Mouse (Mus musculus) erythroblast, adult 5-6 weeks (primary cell): ENCODE measurements around the gene Slmap. TPM values are rescaled to one million over a fixed set of nuclear protein-coding genes. Genes with fewer than 3 reads are reported as not detected.

Experiments used
- ATAC-seq: replicated peaks from 2 replicates; pipeline ENCODE4 v1.8.0; 2016; ENCODE audit warnings: moderate number of reproducible peaks, mild to moderate bottlenecking, moderate TSS enrichment, inconsistent platforms; ENCODE audit not compliant: poor library complexity, low FRiP score, severe bottlenecking
- total RNA-seq, 2 experiments: library from RNA; stranded (forward) in 1 of 2; stranded (reverse) in 1 of 2; fragments of 150-400 nt in 1 of 2; fragments of 200-764, 138-1000 nt in 1 of 2; gene quantifications; 2 replicates each; pipeline versions ENCODE4 v1.2.3 to v1.2.4; 2015 to 2017; ENCODE audit warnings: low replicate concordance in 2 of 2

Slmap gene
- total RNA-seq, 2 experiments from 2014 or later = 22.1 to 27.9 TPM

DNA sequence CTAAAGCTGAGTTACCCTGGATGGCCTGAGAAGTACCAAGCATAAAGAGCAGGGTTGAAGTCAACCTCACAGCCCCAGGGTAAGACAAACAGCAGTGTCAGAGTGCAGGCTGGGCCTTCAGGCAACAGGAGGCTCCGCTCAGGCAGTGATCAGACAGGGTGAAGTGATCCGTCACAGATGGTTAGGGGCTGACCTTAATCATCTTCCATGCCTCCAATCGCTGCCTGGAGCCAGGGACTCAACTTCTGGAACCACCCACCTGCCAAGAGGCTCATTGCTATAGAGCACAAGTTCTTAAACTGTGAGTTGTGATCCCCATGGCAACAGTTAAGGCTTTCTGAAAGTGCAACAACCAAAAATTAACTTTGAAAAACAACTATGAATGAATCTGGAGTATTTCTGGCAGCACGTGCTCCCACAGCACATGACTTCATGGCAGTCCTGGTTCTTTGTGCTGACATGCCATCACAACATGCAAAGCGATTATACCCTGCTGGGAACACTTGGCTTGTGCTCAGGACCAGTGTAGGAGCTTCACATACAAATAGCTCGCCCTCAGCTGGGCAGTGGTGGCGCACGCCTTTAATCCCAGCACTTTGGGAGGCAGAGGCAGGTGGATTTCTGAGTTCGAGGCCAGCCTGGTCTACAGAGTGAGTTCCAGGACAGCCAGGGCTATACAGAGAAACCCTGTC, 46.3 kb downstream of the Slmap start:
- ATAC-seq = no peak

DNA sequence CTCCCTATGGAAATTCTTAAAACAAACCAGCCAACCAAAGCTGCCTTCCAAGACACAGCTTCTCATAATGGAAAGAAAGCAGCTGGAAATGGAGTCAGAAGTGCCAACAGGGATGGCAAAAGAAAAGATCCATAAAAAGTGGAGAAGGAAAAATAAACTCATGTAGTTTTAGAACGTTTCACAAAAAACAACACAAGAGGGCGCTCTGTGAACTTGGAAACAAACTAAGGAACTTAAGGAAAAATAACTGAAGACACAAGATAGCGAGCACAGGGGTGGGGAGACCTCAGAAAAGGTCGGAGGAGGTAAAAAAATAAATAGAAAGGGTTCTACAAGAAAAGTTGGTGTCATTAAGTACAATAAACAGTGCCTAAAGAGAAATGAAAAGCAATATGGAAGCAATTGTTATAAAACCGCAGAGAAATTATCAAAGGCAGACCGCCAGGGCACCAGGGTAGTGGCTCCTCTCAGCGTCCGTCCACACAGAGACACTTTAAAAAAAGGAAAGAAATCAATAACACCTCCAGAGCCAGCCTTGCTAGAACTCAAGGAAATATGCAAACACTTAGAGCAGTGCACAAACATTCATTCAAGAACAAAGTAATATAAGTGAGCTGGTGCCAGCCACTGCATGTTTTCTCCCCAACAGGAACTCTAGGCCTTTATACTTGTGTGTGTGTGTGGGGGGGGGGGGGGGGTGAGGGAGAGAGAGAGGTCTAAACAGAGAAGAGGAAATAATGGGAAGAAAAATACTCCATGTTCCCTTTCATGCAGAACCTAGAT, 48.1 kb downstream of the Slmap start:
- ATAC-seq = no peak

DNA sequence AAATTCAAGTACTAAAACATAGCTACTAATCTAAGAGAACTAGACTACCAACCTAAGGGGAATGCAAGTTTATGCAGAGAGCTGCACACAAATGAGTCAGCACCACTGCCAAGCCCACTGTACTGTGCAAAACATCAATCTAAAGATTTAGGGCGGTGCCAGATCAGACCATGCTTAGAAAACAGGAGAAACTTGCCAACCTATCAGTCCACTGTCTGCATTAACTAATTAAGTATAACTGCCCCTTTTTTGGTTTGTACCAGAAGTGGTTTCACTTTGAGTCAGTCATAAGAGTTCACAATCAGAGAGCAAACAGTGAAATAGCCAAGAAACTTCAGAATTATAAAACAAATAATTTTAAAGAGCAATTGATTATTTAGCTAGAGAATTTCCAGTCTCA, 53.3 kb downstream of the Slmap start:
- no peak for ATAC-seq

DNA sequence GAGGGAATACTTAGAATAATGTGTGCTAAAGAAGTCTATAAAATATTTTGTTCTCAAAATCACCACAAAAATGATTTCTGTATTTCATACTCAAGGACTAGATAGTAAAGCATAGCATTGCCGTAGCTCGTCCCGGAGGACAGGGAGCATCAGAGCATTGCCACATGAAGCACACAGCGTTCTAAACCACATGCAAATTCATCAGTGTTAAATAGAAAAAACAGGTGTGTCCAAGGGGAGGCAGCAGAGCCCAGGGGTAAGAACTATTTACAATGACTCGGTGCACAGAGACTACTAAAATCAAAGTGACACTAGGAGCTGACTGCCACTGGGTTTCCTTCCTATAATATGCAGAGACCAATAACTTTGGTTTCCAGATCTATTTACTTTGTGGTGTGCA, 57.0 kb downstream of the Slmap start:
- ATAC-seq = no peak

DNA sequence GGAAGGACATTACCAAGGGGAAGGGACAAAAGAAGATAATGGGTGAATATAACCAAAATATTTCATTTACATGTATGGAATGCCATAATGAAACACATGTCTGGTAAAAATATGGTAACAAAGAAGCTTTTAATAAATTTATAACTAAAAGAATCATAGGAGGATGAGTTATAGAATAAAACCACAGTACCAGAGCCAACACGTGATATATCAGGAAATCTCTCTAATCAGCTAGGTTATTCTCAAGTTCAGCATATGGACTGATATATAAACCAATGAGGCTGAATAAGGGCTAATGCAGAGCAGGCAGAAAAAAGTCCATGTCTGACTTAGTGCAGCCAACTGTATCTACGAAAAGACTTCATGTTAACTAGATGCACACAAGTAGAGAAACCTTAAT, 58.3 kb downstream of the Slmap start:
- no peak for ATAC-seq

DNA sequence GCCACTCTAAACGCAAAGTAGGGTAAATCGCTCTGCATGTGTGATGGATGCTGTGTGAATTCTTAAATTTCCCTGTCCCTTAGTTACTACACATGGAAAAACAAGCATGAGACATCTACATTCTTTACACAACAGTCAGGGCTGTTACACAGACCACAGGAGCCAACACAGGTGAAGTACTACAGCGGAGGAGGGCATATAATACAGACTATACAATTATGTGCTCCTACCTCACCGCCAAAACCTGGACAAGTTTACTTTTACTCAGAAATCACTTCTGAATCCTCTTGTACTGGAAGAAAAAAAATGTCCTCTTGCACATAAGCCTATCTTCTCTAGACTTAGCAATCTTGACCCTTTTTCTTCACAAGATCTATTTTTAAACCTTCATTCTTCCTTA, 66.8 kb downstream of the Slmap start:
- no peak for ATAC-seq

DNA sequence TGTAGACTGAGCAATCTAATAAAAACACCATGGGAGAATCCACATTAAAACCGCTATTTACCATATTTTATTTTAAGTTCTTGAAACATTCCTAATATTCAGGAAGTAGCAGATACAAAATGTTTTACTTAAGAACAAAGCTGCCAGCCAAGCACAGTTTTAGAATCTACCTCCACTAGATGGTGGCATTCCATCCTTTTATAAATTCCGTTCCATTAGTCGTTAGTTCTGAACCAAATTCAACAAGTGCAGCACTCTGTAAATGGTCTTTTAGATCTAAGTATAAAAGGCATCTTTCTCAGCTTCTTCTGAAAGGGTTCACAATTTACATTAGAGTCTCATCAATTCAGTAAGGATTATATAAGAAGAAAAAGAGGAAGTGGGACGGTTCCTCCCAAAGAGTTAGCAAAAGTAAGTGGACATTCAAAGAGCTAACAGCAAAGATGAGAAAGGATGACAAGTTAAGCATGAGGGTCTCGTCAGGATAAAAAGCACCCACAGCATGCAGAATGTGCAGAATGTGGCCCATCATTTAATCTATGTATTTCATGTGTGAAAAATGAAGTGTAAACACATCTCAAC, 68.1 kb downstream of the Slmap start:
- ATAC-seq = no peak

DNA sequence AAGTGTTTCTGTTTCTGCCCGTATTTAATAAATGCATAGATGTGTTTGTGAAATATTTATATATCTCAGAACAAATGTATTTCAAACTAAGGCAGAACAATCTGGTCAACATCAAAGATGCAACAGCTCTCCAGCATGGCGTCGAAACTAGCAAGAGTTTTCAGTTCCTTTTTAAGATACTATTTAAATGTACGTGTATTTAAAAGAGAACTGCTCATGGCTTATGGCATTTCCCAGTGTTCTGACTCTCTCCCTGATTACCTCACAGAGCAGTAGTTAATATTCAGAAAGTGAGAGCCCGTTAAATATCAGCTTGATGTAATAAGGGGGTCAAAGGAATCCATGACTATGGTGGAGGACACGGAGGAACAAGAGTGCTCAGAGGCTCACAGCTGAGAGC, 68.8 kb downstream of the Slmap start:
- ATAC-seq = no peak

DNA sequence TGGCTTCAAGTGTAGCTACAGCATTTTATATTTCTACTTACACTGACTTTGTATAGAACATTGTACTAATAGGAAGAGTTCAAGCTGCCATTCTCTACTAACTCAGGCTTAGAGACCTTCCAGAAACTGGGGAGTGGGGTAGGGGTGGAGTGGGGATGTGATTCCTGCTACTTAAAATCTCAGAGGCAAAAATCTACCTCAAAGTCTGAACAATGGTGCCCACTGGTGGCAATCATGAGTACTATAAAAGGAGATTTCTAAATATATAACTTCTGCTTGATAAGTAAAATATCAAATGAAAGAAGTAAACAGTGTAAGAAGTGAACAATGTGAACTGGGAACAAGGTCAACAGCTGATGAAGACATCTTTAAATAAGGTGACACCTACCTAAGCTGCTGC, 75.2 kb downstream of the Slmap start:
- ATAC-seq = no peak

DNA sequence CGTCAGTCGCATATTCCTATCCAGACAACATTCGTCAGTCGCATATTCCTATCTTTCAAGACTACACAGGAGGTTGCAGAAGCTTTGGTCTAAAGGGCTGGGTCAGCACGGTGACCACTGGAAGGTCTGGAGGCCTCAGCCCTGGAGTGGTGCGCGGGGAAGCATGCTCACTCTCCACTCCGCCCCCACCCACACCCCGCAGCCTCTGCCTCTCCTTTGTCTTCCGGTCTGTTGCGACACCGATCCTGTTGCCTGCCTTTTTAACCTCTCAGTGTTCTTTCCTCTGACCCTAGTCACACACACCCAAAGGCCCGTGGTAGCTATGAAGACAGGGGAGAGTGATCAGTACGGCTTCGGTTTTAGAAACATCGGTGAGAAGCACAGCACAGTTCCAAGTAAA, 79.9 kb downstream of the Slmap start:
- ATAC-seq = no peak

DNA sequence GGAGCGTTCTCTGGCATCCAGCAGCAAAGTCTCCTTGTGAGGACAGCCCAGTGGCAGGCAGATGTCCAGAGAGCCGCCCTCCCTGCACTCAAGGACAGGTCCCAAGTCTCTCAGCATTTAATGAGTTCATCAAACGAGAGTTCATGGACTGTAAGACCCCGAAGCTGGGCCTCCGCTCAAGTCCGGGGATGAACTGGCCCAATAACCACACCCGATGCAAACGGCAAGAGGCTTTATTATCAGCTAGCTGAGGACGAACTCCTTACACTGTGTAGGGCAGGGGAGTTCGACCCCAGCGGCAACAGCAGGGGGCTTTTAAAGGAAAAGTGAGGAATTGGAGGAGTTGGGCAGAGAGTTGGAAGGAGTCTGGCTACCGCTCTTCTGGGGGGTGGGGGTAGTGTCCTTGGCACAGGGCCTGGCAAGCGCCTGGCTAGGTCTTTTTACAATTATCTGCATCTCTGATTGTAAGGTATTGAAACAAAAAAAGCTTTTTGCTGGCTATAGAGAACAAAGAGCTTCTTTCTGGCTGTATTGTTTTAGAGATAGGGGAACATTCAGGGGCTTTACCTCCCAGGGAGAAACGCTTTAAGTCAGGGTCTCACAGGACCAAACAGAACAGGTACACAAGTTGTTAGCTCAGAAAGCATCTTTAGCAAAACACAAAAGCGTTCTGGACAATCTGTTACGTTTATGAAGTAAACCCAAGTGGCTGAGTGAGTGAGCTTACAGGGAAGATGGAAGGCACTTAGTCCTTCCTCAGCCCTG, 84.5 kb downstream of the Slmap start:
- no peak for ATAC-seq

DNA sequence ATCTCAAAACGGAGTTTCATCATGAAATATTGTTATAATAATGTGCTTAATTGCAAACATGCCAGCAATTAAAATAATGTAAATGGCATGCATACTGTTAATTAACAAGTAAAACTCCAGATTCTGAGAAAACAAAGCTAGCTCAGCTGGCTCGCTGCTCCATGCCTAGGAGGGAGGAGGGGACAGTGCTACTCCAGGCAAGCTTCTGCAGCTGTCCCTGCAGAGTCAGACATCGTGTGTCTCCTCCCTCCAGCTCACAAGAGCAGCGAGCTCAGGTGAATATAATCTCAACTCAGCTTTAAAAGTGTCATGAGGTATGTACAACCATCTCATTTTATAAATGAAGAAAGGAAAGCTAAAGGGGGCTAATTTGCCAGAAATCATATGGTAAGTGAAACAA, 86.2 kb downstream of the Slmap start:
- ATAC-seq = no peak

DNA sequence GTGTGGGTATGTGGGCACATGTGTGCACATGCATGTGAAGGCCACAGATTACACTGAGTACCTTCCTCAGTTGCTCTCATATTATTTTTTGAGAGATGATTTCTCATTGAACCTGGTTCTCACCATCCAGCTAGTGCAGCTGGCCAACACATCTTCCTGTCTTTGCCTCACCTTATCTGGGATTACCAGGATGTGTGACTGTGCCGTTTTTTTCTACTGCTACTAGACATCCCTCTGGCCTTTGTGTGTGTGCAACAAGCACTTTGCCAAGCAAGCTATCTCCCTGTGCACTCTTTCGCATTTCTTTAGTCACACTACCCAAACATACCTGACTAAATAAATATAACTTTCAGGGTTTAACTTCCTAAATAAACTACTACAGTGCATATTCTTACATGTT, 87.5 kb downstream of the Slmap start:
- ATAC-seq = no peak

DNA sequence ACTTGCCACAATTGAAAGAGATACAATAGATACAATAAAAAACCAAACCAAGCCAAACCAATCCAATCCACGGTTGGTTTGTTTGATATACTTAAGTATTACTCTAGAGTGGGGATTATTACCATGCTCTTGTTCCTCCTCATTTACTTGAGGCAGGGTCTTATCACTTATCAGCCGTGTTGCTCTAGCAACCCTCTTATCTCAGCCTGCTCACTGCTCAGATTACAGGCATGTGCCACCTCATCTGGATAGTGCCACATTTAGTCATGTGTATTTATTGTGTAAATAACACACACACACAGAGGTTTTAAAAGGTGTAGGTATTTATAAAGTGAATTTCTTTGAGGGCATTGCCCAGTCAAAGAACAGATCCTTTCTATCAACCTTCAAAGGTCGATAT, 88.2 kb downstream of the Slmap start:
- ATAC-seq = no peak

DNA sequence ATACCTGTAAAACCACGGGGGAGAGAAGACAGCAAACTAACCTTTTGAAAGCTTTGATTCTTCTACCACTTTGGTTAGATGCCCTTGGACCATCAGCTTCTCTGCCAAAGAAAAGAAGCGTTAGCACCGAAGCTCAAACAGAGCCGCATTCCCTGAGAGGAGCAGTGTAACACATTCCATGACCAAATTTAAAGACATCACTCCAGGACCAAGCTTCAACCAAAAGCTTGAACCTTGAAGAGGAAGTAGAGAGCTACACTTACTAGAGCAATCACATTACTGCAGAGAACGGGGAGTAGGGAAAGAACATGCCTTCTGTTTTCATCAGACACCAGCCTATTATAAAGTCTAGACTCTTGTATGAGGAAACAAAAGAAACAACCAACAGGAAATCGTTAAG, 92.2 kb downstream of the Slmap start:
- ATAC-seq = no peak

DNA sequence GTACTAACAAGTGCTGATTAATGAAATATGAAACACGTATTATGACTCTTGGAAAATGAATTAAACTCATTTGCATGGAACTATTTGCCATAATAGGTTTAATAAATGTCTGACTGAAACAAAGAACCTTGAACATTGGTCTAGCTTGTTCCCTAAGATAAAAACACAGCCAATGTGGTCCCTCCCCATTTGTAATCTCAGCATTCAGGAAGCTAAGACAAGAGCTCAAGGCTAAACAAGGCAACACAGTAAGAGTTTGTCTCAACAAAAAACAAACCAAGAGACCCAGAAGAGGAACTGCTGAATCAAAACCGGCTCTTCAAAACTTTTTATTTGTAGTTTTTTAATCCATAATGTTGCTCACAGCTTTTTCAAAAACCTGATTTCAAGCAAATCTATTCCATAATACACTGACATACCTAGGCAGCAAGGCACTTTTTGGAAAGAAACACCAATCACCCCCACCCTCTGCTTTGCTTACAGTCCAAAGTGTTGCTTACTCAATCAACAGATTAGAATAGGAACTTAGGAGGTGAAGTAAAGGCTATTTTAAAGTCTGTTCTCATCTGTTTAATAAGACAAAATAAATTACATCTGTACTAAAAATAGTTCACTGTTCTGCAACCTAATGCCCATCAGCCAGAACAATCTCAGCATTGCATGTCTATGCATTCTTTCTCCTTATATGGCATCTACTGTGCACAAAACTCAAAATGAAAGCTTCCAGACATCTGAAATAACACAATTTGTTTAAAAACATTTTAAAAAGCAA, 93.5 kb downstream of the Slmap start:
- no peak for ATAC-seq

DNA sequence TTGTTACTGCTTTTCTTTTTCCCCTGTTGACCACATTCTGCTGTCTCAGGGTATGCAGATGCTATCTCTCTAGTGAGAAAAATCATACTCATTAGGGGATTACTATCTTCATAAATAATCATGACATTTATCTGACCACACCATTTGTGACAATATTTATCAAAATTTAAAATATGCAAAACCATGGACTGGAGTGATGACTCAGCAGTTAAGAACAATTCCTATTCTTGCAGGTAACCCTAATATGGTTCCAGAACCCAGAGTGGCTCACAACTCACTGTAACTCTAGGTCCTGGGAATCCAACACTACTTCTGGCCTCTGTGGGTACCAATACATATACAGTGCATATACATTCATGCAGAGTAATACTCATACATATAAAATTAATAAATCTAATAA, 94.7 kb downstream of the Slmap start:
- no peak for ATAC-seq

DNA sequence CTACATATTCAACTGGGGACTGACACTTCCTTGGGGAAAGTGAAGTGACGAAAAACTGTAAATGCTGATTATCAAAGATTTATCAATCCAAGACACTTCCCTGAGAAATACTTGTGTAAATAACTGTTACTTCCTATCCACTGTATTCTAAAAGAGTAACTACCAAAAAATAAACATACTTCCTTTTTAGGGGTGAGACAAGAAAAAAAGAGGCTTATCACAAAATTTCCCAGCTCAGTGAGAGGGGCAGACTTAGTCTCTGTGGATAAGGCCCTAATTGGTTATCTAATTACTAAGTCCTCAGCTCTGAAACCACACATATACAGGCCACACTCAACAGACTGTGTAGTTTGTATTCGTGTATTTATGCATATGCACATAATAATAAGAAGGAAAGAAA, 97.0 kb downstream of the Slmap start:
- ATAC-seq = no peak

DNA sequence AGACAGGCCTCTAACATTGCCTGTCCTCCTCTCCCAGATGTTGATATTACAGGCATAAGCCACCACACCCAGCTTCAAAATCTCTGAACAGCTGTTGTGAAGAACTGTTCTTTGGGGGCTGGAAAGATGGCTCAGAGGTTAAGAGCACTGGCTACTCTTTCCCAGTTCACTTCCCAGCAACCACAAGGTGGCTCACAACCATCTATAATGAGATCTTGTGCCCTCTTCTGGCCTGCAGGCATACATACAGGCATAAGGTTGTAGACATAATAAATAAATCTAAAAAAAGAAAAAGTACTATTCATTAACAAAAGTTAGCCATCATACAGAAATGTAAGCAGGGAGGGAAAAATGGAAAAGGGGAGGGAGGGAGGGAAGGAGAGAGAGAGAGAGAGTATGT, 98.4 kb downstream of the Slmap start:
- ATAC-seq = no peak

DNA sequence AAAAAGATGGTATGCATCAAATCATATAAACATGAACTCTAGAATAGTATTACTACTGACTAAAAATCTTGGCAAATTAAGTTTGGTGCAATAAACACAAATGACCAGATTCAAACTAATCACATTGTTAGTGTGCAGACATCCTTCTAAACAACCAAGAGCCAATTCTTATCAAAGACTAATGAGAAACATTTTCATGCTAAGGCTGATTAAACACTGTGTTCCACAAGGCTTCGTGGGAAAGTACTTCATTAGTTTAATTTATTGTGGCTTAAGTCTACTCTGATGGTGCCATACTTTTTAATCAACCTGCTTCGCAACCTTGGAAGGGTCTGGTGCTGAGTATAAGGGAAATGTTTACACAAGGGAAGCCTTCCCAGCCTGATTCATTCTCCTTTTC, 102.4 kb downstream of the Slmap start:
- ATAC-seq = no peak
